Mouse (Mus musculus) hindbrain, postnatal 0 days (tissue): ENCODE results near the gene Rfc4. TPM values are rescaled to one million over a fixed set of nuclear protein-coding genes. Genes with fewer than 3 reads are reported as not detected.

Source experiments
- ATAC-seq: fragments of 200-750 bp; cut with Nextera tagmentation; 2 replicates; pipeline ENCODE4 v1.8.0; 2017; ENCODE audit warnings: mild to moderate bottlenecking, moderate TSS enrichment, moderate library complexity
- DNase-seq: peaks from one replicate; pipeline ENCODE4 v3.0.0-alpha.2; 2015; ENCODE audit warnings: low spot score
- H3K27ac ChIP-seq: fragments of 300-500 bp; sonication (generic); 2 replicates; pipeline ENCODE4 v1.5.1; 2014; ENCODE audit warnings: mild to moderate bottlenecking
- H3K27me3 ChIP-seq: fragments of 300-500 bp; sonication (generic); 2 replicates; pipeline ENCODE4 v1.6.1; 2014; ENCODE audit warnings: low read length, mixed read lengths; ENCODE audit not compliant: insufficient read depth
- H3K36me3 ChIP-seq: fragments of 300-500 bp; sonication (generic); 2 replicates; pipeline ENCODE4 v1.6.1; 2014; ENCODE audit warnings: low read length, mixed read lengths; ENCODE audit not compliant: insufficient read depth
- H3K4me1 ChIP-seq: fragments of 300-500 bp; sonication (generic); 2 replicates; pipeline ENCODE4 v1.6.1; 2014; ENCODE audit warnings: antibody characterized with exemption, low read length, mixed read lengths; ENCODE audit not compliant: insufficient read depth
- H3K4me2 ChIP-seq: fragments of 300-500 bp; sonication (generic); 2 replicates; pipeline ENCODE4 v1.6.1; 2014; ENCODE audit warnings: low read depth, mild to moderate bottlenecking, low read length, moderate library complexity, mixed read lengths
- H3K4me3 ChIP-seq: fragments of 300-500 bp; sonication (generic); 2 replicates; pipeline ENCODE4 v1.5.1; 2014; ENCODE audit warnings: low read length
- H3K9ac ChIP-seq: fragments of 300-500 bp; sonication (generic); replicated peaks from 2 replicates; pipeline ENCODE4 v1.6.1; 2014; ENCODE audit warnings: mild to moderate bottlenecking, low read length, moderate library complexity, mixed read lengths
- H3K9me3 ChIP-seq: fragments of 300-500 bp; sonication (generic); 2 replicates; pipeline ENCODE4 v1.6.1; 2016; ENCODE audit warnings: low read length, mixed read lengths
- CTCF ChIP-seq: IDR thresholded peaks from 2 replicates; pipeline ENCODE4 v1.5.1; 2016; ENCODE audit warnings: antibody characterized with exemption, control low read depth, low read depth
- WGBS: fragments of 180-500 bp; shearing (Covaris S2); extraction: QIAGEN DNeasy Blood & Tissue Kit; methylation state at CpG from one replicate; pipeline ENCODE4 v1.1.7; 2014; 5-methylcytosine and 5-hydroxymethylcytosine counted together
- polyA plus RNA-seq: library from polyadenylated mRNA; unstranded; fragments of >200 nt; fragmentation: Nextera tagmentation; extraction: Ambion mirVana; gene quantifications from 2 replicates; pipeline ENCODE4 v1.2.1, GENCODE M21; 2015
- total RNA-seq: library from RNA; depleted of rRNA; stranded (reverse); fragments of >200 nt; gene quantifications from 2 replicates; pipeline ENCODE4 v1.2.3, GENCODE M21; 2014

Rfc4 gene
- total and polyA plus RNA-seq, 2 experiments from 2014 or later, result 22.1 to 31.6 TPM

DNA sequence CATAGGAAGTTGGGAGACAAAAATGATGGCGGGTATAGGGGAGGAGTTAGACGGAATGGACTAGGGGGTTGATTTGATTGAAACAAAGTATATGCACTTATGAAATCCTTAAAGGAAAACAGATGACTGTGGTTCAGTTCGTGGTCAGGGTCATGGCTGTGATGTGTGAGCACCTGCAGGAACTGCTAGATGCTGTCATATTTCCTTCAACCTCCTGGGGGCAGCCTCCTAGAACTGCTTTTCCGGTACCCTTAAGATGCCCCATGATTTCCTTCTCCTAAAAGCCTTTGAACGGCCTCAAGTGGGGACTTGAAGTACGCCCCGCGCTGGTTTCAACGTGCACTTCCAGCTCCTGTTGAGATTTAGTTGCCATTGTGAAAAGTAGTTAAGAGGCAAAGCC, 37.9 kb upstream of the Rfc4 start:
- Histone ChIP-seq H3K4me3 (no peak overlapping the region), H3K27me3 (no peaks in the 10 kb centered on the region), H3K9me3 (no peaks in the 10 kb centered on the region), H3K36me3 (no peaks in the 10 kb centered on the region), H3K4me1 (no peaks in the 10 kb centered on the region), H3K27ac (no peak overlapping the region), H3K9ac (no peak overlapping the region), H3K4me2 (no peak overlapping the region)
- no peak for DNase-seq
- 74% methylated on average over 9 of the region's 9 CpGs for WGBS
- no peak for ATAC-seq
- no peak for TF ChIP-seq CTCF

DNA sequence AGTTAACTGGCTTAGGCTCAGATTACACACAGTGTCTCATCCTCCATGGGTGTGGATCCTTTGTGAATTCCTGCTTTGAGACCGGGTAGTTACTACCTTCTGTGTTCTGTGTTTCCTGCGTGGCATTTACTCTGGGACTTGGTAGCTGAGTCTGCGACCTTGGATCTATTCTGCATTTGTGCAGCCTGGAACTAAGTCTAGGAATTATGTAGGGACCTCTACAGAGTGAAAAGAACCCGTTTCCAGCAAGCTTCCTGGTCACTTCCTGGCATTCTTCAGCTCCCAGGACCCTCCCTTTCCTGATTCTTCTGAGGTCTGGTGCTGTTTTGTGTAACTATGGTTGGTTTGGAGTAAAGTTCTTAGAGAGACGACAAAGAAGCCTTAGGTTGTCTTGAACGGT, 36.9 kb upstream of the Rfc4 start:
- Histone ChIP-seq H3K27ac (no peak overlapping the region), H3K9ac (no peak overlapping the region), H3K9me3 (no peaks in the 10 kb centered on the region), H3K36me3 (no peaks in the 10 kb centered on the region), H3K4me2 (no peak overlapping the region), H3K4me1 (no peaks in the 10 kb centered on the region), H3K27me3 (no peaks in the 10 kb centered on the region), H3K4me3 (no peak overlapping the region)
- DNase-seq, result no peak
- TF ChIP-seq CTCF, result no peak
- 72% methylated on average over 6 of the region's 6 CpGs for WGBS
- ATAC-seq, result no peak

DNA sequence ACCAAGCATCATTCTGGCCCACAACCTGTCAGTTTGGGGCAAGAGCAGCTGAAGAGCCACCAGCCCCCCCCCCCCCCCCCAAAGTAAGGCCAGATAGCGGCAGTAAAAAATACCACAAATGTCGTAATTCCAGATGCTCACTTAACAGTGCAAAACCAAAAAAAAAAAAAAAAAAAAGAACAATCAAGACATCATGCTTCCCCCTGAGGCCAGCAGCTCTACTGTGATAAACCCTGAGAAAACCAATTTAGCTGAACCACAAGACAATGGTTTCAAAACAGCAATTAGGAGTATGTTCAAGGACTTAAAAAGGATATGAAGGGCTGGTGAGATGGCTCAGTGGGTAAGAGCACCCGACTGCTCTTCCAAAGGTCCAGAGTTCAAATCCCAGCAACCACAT, 34.6 kb upstream of the Rfc4 start:
- no peaks in the 10 kb centered on the region for H3K27me3 ChIP-seq
- no peaks in the 10 kb centered on the region for H3K9me3 ChIP-seq
- DNase-seq (no peak), ATAC-seq (no peak)
- H3K9ac ChIP-seq, result no peak overlapping the region
- H3K4me3 ChIP-seq, result no peak overlapping the region
- H3K36me3 ChIP-seq, result no peaks in the 10 kb centered on the region
- no peak overlapping the region for H3K4me2 ChIP-seq
- no peaks in the 10 kb centered on the region for H3K4me1 ChIP-seq
- whole genome bisulfite sequencing, result 96% methylated on average over 3 of the region's 3 CpGs
- H3K27ac ChIP-seq, result no peak overlapping the region
- no peak for TF ChIP-seq CTCF

DNA sequence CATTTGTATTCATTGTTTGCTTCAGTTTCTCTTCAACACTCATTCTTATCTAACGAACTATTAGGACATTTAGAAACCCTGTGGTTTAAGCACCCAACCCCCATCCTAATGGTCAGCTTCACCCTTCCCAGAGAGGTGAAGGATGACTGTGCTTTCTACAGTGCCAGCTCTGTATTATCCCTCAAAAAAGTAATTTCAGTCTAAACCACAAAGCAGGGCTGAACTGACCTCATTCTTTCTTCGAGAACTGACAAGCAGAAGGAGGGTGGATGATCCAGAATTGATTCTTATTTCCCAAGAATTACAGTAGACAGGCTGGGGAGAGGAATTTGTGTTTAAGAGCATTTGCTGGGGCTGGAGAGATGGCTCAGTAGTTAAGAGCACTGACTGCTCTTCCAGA, 32.2 kb upstream of the Rfc4 start:
- Histone ChIP-seq H3K36me3 (no peaks in the 10 kb centered on the region), H3K4me1 (no peaks in the 10 kb centered on the region), H3K27me3 (no peaks in the 10 kb centered on the region), H3K9me3 (no peaks in the 10 kb centered on the region), H3K9ac (no peak overlapping the region), H3K4me2 (no peak overlapping the region), H3K27ac (no peak overlapping the region), H3K4me3 (no peak overlapping the region)
- no peak for TF ChIP-seq CTCF
- DNase-seq (no peak), ATAC-seq (no peak)
- 78% methylated on average over 2 of the region's 2 CpGs for WGBS

DNA sequence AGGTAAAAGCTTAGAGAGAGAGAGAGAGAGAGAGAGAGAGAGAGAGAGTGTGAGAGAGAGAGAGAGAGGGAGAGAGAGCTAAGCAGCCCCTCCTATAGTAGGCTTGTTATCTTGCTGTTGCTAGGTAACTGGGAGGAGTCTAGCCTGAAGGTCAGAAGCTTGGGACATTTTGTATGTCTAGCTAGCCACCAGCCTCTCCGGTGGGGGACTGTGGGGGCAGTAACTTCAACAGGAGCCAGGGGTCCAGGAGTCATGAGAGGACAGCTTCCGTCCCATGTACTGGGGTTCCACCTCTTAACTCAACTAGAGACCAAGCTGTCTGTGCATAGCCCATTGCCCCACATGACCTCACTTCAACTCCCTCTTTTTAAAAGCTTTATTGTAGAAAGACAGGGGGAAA, 31.4 kb upstream of the Rfc4 start:
- no peak for ATAC-seq
- Histone ChIP-seq H3K4me3 (no peak overlapping the region), H3K36me3 (no peaks in the 10 kb centered on the region), H3K4me1 (no peaks in the 10 kb centered on the region), H3K9ac (no peak overlapping the region), H3K4me2 (no peak overlapping the region), H3K27me3 (no peaks in the 10 kb centered on the region), H3K27ac (no peak overlapping the region), H3K9me3 (no peaks in the 10 kb centered on the region)
- TF ChIP-seq CTCF, result no peak
- WGBS, result 50% methylated on average over 2 of the region's 2 CpGs
- DNase-seq, result no peak

DNA sequence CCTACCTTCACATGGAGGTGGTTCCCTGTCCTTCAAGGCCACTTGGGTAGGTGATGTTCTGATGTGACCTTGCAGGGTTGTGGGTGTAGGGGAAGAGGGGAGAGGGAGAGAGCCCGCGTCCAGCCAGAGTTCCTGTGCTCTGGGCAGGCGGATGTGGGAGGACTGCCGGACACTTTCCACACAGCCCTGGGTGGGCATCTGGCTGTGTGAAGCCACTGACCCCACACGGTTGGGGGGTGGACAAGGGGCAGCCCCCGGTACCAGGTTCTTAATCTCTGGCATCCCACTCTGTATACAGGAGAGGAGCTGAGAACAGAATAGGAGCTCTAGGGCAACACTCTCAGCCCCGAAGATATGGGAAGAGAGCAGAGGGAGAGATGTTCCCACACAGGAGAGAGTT, 30.8 kb upstream of the Rfc4 start:
- Histone ChIP-seq H3K4me2 (no peak overlapping the region), H3K9me3 (no peaks in the 10 kb centered on the region), H3K27ac (no peak overlapping the region), H3K9ac (no peak overlapping the region), H3K36me3 (no peaks in the 10 kb centered on the region), H3K4me3 (no peak overlapping the region), H3K4me1 (no peaks in the 10 kb centered on the region), H3K27me3 (no peaks in the 10 kb centered on the region)
- no peak for DNase-seq
- 82% methylated on average over 7 of the region's 7 CpGs for WGBS
- ATAC-seq, result no peak
- TF ChIP-seq CTCF, result no peak

DNA sequence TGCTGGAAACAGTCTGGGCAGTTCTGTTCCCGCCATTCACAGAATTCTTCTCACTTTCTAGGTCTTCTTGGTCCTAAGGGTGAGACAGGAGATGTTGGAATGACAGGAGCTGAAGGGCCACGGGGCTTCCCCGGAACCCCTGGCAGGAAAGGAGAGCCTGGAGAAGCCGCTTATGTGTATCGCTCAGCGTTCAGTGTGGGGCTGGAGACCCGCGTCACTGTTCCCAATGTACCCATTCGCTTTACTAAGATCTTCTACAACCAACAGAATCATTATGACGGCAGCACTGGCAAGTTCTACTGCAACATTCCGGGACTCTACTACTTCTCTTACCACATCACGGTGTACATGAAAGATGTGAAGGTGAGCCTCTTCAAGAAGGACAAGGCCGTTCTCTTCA, 29.5 kb upstream of the Rfc4 start:
- Histone ChIP-seq H3K4me3 (no peak overlapping the region), H3K9ac (no peak overlapping the region), H3K4me1 (no peaks in the 10 kb centered on the region), H3K27me3 (no peaks in the 10 kb centered on the region), H3K9me3 (no peaks in the 10 kb centered on the region), H3K36me3 (no peaks in the 10 kb centered on the region), H3K4me2 (no peak overlapping the region), H3K27ac (no peak overlapping the region)
- TF ChIP-seq CTCF, result no peak
- WGBS, result 93% methylated on average over 13 of the region's 13 CpGs
- DNase-seq (no peak), ATAC-seq (no peak)
